8 mouse cellular contexts compared by ENCODE assay signal in the genomic region with DNA sequence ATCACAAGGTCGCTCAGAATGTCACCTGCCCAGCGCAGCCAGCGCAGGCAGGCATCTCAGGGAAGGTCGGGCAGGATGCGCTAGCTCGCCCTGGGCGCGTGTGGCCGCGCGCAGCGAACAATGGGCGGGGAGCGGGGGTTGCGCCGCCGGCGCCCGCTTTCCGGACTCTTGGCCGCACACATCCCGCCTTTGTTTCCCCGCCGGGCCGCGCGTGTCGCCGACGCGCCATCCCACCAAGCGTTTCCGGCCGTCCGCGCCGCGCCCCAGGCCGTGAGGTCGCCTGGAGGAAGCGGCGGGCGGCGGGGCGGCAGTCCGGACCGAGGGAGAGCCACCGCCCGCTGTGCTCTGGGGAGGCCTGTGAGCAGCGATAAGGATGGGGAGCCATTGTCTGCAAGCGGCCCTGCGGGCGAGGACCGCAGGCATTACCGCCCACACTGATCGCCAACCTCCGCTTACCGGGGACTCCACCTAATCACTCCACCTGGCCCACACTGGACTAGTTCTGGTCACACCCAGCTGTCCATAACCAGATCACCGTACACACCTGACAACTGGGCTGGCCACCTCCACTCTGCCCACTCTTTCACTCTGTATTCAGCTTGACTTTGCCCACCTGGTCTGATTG.
DNase-seq lines count a peak whose midpoint lies in the region; ATAC-seq lines count a peak whose summit lies in the region.

No protein-coding gene starts in this region.

- peak; percentile 89 for ATAC-seq in forebrain, embryonic 16.5 days
- peak; percentile 83 for ATAC-seq in megakaryocyte progenitor cell, adult 5-6 weeks (replicated peaks; ENCODE audit: poor library complexity)

- WGBS in forebrain, embryonic 16.5 days, result under 1% methylated on average over 52 of the region's 59 CpGs

- no peaks in the 10 kb centered on the region for H3K9me3 ChIP-seq in forebrain, embryonic 16.5 days (ENCODE audit: control insufficient read depth, low read length)

- peaks cover 5% of the 10 kb centered on the region; the same call in 1 of the 2 replicates for H3K4me1 ChIP-seq in forebrain, embryonic 16.5 days (replicated peaks; ENCODE audit: control insufficient read depth, insufficient read depth, low read length)

- 0 out of 2 replicates have a peak overlapping the region, but pooled peaks have one; percentile 17 for H3K27ac ChIP-seq in forebrain, embryonic 16.5 days (ENCODE audit: low read length)

- peak; percentile 47 for DNase-seq in ES-CJ7 (ENCODE audit: low read depth, low spot score)
- peak; percentile 64 for DNase-seq in adrenal gland, postnatal 25 days
- peak; percentile 73 to 83 for DNase-seq in heart, postnatal 14 days
- DNase-seq in kidney, postnatal 4 days, result peak; percentile 75 to 84
- peak; percentile 44 for DNase-seq in right cerebral cortex, postnatal 4 days
- no peak for DNase-seq in layer of hippocampus, adult 18-20 months (ENCODE audit: low spot score in 2 of 2)

- H3K9ac ChIP-seq in forebrain, embryonic 16.5 days (replicated peaks; ENCODE audit: low read depth, low read length), result peak overlapping the region; percentile 95

- H3K36me3 ChIP-seq in forebrain, embryonic 16.5 days (ENCODE audit: control insufficient read depth, insufficient read depth), result no peaks in the 10 kb centered on the region

- no peaks in the 10 kb centered on the region for H3K27me3 ChIP-seq in forebrain, embryonic 16.5 days (replicated peaks; ENCODE audit: control insufficient read depth, insufficient read depth, low read length)

- intact Hi-C loops in heart, postnatal 14 days (cut with DNase I), result loop anchor here (1.0 to 10.0 kb wide), 4 partner anchors 118 to 328 kb away; no protein-coding TSS in a partner anchor

- peak overlapping the region; percentile 61 for H3K4me3 ChIP-seq in forebrain, embryonic 16.5 days (replicated peaks; ENCODE audit: low read length)

- H3K4me2 ChIP-seq in forebrain, embryonic 16.5 days (ENCODE audit: low read length), result peak overlapping the region; percentile 86

Comparison
In these comparisons a context has a peak if more than half of its experiments do, and no peak if none do; other contexts are left out.
1. DNase-seq: peak in ES-CJ7 (single experiment), adrenal gland, postnatal 25 days (single experiment), heart, postnatal 14 days (2 of 2), kidney, postnatal 4 days (2 of 2) and right cerebral cortex, postnatal 4 days (single experiment); none in layer of hippocampus, adult 18-20 months (0 of 2).